Mouse (Mus musculus): ENCODE measurements around the gene Mmachc.

DNA sequence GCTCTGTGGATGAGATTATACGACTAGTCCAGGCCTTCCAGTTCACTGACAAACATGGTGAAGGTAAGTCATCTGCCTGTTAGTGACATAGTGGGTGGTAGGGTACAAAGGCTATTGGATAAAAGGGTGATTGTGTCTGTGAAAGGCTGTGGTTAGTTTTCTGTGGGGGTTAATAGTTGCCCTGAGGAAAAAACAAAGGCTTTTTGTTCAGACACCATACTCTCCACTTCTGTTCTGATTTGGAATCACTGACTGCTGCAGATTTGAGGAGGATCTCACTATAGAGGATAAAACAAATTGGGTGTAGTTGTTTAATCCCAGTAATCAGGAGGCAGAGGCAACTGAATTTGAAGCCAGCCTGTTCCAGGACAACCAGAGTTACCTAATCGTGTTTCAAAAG, 14.4 kb downstream of the Mmachc start:
- TF ChIP-seq GATA1 (IDR thresholded peaks at IDR 0.05; ENCODE audit: borderline replicate concordance, low read length): no peak
- no peak for TF ChIP-seq FLI1 (IDR thresholded peaks at IDR 0.05; ENCODE audit: low read length)

All from megakaryocyte, embryonic 14.5 days (primary cell).